Mouse (Mus musculus): ENCODE measurements around the gene Hlcs. TPM values are rescaled to one million over a fixed set of nuclear protein-coding genes. Genes with fewer than 3 reads are reported as not detected.

The Hlcs gene
- total RNA-seq, 2 experiments from 2014 or later: 6.0 to 6.3 TPM

DNA sequence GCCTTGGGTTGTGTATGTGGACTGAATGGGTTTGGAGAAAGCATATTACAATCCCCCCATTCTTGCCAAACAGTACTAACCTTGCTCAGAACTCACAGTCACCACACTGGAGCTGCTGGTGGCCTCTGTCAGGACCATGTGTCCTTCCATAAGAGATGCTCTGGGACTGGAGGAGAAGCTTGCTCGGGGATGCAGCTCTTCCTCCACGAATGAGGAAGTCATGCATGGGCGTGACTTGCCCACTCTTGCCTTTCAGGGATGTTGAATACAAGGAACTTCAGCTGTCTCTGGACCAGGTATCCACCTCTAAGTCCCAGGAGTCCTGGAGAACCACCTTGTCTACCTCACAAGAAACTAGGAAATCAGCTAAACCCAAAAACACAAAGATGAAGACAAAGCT, 191.0 kb downstream of the Hlcs start:
- DNase-seq: no peak
- intact Hi-C loops (cut with DNase I): no loop called here

DNA sequence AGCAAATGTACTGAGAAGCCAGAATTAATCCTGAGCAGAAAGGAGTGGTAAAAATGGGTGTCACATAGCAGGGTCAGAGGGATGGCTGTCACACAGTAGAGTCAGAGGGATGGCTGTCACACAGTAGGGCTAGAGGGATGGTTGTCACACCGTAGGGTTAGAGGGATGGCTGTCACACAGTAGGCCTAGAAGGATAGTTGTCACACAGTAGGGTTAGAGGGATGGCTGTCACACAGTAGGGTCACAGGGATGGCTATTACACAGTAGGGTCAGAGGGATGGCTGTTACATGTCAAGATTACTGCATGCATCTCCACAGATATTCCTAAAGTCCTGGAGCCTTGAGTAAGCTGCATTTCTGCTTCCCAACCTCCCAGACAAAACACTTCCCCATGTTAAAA, 195.0 kb downstream of the Hlcs start:
- intact Hi-C loops (cut with DNase I): no loop called here
- DNase-seq: no peak

DNA sequence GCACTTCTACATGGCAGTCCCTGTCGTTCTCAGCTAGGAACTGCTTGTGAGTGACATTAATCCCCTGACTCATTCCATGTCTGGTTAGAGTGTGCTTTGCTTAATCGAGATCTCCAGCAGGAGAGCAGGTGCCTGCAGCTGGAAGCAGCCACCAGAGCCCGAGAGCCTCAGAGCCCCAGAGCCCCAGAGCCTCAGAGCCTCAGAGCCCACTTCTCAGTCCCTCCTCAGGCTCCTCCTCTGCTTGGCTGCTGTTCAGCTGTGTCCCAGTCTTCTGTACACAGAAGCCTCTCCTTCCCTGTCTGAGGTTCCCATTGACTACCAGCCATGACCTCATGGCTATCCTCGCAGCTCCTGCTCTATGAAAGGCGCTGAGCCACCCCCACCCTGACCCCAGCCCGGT, 196.0 kb downstream of the Hlcs start:
- DNase-seq: peak in 1 of 2 experiments; percentile 8
- intact Hi-C loops (cut with DNase I): no loop called here

DNA sequence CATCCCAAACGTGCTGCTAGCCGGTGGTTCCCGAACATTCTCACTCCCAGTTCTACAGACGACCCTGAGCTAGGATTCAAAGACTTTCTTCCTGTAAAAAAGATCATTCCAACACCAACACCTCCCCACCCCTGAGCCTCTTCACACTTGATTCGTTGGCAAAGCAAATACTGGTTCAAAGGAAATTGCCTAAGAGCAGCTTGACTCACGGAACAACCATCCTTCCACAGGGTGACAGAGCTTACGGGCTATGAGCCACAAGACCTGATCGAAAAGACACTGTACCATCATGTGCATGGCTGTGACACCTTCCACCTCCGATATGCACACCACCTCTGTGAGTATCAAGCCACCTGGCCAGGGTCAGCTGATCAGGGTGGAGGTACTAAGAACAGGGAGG, 198.7 kb downstream of the Hlcs start:
- intact Hi-C loops (cut with DNase I): no loop called here
- DNase-seq: no peak

DNA sequence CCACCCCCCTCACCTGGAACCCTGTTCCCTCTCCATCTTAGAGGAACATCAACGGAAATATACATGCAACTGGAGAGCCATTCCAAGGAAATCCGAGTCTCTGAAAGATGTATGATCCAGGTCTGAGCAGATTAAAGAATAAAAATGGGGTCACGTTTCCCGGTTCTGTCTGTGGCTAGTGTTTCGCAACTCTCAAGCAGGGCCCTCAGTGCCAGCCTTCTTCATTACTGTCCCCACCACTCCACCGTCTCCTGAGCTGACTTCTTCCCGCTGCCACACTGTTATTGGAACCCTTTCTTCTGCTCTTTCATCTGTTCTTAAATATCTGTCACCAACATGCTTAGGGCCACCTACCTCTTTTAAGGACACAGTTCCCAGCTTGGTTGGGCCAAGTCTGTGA, 200.2 kb downstream of the Hlcs start:
- intact Hi-C loops (cut with DNase I): no loop called here
- no peak for DNase-seq

DNA sequence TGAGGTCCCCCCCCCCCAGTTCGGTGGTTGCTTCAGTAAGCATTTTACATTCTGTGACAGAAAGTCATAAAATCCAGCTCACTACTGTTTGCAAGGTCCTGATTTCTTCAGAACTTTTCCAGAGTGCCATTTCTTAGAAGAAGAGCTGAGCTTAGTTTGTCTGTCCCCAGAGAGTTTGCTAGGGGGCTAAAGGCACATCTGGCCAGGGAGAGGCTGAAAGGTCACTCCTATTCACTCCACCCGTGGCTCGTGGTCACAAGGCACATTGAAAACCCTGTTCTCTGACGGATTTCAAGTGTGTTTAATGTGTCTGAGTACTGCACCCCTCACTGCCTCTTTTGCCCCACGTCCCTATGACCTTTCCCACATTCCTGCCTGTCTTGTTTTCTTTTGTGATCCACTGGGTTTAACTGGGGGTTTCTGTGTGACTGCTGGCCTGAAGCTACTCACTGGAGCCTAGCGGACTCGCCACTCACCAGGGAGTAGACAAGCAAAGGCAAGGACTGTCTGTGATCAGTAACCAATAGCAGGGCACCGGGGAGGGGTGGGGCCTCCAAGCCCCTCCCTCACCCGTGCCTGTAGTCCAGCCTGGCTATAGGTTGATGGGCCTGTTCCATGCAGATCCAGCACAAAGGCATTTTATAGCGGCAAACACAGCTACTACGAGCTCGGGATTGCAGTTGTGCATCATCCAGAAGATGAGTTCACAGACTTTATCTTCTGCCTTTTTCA, 215.5 kb downstream of the Hlcs start:
- DNase-seq: no peak
- intact Hi-C loops (cut with DNase I): no loop called here

DNA sequence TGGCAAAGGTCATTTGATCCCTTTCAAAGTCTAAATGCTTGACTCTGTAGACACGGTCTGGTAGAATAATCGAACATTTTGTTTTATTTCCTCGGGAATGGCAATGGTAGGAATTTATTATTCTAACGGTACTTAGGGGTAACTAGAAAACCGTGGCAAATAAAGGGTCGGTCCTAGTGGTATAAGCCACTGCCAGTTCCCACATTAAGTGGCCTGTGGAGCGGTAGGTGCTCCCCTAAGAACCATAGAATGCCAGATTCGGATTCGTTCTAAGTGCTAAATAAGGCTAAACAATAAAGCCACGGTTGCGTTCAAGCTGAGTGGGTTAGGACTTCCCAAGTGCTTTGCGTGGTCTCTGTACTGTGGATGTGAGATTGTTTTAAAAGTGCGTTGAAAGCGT, 216.9 kb downstream of the Hlcs start:
- no peak for DNase-seq
- intact Hi-C loops (cut with DNase I): no loop called here

DNA sequence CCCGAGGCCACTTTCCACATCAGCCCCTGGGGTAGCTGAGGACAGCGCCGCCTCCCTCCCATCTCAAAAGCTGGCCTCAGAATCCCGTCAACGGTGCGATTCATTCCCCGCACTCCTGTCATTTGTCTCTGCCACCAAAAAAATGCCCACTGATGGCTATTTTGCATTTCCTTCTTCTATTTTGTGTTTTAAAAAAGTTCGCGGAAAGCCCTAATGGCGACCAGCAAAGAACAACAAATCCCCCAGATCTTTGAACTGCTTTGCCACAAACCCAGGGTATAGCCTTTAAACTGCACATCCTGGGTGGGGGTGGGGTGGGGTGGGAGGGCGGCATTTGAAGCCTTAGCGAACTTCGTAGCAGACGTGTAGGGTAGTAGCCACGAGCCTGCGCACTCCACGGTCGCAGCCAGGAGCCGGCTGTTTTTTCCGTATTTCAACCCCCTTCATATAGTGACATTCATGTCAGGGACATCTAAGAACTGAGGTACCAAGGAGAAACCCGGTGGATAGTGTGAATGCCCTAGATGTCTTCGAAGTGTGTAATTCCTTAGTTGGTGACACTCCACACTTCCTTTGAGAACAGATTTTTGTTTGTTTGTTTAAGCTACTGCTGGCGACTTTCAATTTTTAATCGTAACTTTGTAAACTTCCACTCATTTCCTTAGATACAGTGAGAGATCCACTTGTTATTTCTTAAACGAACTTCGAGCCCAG, 218.1 kb downstream of the Hlcs start:
- no peak for DNase-seq
- intact Hi-C loops (cut with DNase I): no loop called here

DNA sequence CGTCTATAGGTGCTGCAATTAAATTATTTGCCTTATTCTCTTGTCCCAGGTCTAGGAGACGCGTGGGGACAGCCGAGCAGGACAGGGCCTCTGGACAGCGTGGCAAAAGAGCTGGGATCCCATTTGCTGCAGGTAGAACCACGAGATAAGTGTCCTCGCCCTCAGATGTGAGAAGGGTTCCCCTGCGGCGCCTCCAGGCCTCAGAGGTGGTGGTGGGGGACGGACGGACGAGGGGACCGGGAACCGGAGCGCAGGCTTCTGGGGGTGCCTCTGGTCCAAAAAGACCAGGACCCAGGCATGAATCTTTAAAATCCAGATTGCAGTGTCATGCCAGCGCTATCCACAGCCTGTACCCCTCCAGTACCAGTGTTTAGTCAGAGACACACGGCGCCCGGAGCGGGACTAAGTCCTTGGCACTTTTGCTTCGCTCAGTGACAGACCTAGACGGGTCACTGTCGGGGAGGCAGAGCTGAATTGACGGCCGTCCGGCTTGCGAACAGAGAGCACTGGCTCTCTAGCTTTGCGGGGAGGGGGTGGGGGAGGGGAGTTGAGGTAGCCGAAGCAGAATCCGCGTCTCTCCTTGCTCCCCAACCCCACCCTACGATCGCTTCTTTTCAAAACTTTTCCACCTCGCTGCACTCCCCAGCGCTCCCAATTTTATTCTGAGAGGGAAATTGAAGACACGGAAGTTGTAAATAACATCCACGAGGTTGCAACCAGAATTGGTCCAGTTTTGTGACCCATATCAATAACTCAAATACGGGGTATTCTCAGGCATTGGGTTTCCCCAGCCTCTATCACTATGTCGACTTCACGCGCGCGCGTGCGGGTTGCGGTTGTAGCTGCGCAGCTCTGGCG, 218.9 kb downstream of the Hlcs start:
- DNase-seq: no peak
- intact Hi-C loops (cut with DNase I): no loop called here

DNA sequence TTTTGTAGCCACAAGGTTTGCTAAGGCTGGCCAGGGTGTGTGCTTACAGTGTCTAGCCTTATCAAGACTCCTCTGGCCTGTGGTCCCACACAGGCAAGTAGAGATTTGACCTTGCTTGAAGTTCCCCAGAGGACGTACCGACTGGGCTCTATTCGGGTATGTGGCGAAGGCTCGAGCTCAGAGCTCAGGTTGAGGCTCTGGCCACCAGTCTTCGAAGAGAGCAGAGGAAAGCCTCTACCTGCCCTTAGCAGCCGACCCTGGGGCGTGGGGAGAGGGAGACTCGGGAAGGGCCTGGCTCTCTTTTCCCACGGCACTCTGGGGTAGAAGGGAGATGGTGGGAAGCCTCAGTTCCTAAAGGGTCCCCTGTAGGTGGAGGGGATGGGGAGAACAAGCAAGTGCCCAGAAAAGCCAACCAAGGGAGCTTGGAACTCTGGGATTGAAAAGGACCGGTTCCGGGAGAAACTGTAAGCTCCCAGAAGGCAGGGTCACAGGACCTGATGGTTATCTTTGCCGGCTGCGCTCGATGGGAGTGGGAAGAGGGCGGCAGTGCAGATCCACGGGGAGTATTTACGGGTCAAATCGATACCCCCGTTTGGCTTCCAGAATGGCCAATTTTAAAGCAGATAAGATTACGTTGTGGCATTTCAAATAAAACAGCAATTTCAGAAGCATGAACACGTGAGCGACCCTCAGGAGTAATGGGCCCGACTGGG, 220.1 kb downstream of the Hlcs start:
- intact Hi-C loops (cut with DNase I): no loop called here
- no peak for DNase-seq

DNA sequence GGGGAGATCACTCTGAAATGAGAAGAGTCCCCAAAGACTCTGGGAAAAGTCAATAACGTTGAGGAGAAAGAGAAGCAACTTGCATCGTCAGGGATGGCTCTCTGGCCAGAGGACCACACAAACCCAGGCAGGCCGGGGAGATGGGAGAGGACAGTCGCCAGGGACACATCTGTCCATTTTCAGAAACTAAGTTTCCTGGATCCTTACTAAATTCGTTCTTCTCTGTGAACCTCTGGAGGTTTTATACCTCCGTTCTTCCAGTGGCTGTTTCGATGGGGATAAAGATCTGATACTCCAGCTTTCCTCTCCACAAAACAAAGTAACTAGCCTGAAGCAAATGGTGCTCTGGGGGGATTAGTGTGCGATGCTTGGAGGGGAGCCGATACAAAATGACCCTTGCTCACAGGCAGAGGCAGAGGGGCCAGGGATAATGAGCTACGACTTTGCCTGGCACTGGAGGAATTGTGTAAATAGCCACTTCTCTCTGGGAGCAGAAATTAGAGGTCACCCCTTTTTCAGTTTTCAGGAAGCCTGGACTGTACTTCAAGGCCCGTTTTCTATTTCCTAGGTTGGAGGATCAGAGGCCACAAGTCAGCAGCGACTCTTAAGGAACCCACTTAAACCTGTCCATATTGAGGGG, 220.7 kb downstream of the Hlcs start:
- intact Hi-C loops (cut with DNase I): no loop called here
- DNase-seq: no peak

DNA sequence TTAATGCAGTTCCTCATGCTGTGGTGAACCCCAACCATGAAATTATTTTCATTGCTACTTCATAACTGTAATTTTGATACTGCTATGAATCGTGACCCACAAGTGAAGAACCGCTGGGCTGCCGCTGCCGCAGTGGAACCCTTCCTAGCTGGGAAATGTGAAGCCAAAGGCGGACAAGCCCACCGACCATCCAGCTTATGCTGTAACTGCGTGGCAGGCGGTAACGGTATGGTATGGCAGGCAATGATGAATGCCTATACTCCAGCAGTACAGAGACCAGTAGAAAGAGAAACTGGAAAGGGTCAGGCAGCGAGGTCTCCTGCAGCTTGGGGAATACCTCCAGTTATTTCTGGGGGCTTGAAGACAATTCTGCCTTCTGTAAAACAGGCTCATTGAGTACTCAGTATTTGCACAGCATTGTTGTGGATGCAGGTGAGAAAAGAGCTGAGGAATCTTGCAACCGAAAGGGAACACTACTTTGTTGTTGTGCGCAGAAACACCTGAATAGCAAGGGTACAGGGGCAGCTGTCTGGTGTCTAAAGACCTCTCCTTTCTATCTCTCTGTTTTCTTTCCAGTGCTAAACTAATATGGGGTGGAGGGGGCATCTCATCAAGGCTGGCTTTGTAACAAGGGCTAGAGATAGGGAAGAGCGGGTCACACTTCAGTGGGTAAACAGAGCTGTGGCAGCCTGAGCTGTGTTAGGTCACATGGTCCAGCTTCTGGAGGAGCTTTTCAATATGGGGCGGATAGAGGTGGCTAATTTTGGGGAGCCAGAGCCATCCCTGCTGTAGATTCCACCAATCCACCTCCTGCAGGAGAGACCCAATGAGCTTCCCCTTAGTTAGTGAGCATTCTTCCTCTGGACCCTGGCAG, 224.3 kb downstream of the Hlcs start:
- intact Hi-C loops (cut with DNase I): no loop called here
- DNase-seq: no peak

DNA sequence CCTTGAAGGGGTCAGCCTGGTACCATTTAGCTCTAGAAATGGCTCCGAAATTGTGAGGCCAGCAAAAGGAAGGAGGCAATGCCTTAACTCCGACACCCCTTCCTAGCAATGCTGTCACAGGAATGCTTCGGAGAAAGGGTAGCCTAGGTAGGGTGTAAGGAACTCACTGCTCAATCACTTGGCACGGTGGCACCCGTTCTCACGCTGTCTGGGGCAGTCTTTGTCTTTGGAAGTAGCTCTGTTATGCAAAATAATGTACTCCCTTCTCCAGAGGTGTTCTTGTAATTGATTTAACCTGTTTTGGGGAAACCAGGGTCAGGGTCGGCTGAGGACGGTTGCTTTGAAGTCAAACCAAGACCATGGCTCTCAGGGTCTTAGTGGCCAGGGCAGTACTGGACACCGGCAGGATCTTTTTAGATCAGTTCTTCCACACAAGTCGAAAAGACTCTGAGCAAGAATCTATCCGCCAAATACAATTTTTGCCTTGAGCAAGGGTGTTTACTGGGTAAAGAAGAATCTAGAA, 225.1 kb downstream of the Hlcs start:
- DNase-seq: no peak
- intact Hi-C loops (cut with DNase I): no loop called here

DNA sequence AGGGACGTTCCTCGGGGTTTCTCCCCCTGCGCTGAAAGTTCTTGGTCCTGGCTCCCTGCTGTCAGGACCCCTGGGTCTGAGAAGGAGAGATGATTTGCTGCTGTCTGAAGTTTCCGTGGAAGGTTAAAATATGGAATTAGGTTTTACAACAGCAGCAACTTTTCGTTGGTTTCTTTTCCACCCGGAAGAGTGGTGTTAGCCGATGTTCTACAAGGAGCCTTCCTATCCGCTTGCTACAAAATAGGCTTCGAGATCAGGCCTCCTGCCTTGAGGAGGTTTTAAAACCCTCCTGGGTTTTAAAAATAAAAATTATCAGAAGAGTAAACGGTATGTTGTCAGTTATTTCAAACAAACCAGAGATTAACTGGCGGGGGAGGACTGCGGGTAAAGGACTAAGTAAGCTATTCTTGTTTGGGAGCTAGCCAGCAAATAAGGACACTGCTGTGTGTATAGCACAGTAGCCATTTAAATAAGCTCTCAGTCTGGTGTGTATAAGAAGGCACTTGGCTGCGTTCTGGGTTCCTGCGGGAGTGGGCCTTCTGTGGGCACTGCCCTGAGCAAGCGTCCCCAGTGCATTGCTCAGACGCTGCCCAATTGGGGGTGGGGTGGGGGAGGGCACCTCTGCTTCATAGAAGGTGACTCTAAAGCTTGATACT, 225.7 kb downstream of the Hlcs start:
- intact Hi-C loops (cut with DNase I): no loop called here
- no peak for DNase-seq

DNA sequence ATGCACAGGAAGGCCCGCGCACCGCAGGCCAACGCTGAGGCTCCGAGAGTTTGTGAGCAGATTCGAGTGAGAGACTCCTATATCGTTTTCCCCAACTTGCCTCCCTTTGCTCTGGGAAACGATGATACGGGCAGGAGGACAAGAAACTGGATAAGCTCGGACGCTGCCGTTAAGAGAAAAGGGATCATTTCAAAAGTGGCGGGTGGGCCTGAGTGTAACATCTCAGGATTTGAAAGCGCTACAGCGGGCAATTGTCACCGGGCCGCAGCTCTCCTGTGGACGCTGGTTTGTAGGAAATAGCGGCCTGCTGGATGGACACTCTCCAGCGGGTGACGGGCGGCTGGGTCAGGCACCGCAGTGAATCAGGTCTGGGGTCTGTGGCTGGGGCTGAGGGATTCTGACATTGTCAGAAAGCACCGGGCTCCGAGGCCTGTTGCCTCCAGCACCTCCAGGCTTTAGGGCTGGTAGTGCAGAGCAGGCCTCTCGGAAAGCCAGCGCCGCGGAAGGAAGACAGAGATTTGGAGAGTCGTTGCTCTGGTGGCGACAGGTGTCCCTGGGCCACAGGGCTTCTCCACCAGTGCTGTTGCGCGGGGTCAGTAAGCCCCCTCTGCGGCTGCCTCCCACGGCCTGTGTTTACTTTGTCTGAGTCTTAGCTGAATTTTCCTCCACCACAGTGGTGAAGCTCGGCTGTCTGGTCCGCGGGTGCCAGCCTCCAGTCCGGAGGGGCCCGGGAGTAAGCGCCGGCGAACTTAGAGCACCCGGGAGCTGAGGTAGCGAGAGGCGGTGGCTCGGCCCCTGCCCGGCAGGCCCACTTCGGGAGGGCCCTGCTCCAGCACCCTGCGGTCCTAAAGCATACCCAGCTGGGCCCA, 226.4 kb downstream of the Hlcs start:
- intact Hi-C loops (cut with DNase I): no loop called here
- no peak for DNase-seq

DNA sequence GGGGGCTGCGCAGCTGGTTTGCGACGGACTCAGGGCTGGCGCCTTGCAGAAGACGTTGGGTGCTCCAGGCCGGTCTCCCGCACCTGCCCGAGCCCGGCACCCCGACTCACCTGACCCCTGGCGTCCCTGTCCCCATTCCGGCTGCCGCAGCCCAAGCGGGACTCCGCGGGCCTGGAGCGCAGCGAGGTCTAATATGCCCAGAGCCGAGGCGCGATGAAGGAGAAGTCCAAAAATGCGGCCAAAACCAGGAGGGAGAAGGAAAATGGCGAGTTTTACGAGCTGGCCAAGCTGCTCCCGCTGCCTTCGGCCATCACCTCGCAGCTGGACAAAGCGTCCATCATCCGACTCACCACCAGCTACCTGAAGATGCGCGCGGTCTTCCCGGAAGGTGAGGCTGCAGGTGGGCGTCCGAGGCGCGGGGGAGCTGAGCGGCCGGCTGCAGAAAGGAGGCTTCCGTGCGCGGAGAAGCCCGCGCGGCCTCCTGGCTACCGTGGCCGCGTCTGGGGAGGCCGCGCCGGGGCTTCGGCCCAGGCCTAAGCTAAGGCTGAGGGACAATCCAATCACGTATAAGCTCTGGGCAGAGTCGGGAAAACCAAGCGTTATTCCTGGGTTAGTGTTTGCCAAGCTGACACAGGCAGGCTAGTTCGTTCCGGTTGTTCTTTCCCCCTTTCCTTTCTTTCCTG, 227.6 kb downstream of the Hlcs start:
- DNase-seq: no peak
- intact Hi-C loops (cut with DNase I): no loop called here

All from heart, postnatal 14 days (tissue).